Mouse (Mus musculus) megakaryocyte progenitor cell, adult 5-6 weeks (primary cell): Measurements from ENCODE around the gene Pdik1l. TPM values are rescaled to one million over a fixed set of nuclear protein-coding genes. Genes with fewer than 3 reads are reported as not detected.
"Not testable (repeated sequence)": the region's sequence is repeated elsewhere in the genome, so short reads cannot be mapped to it uniquely, and the experiment has no call there.

Source experiments
- ATAC-seq: replicated peaks from 2 replicates; pipeline ENCODE4 v1.8.0; 2016; ENCODE audit warnings: mild to moderate bottlenecking, moderate TSS enrichment, inconsistent platforms; ENCODE audit not compliant: poor library complexity
- total RNA-seq, 2 experiments: library from RNA; stranded (forward) in 1 of 2; stranded (reverse) in 1 of 2; fragments of 157-497, 149-512 nt in 1 of 2; fragments of 200-1000 nt in 1 of 2; gene quantifications; 2 replicates each; pipeline versions ENCODE4 v1.2.3 to v1.2.4; 2015 to 2017

Gene Pdik1l
- total RNA-seq, 2 experiments from 2014 or later: 25.9 to 34.0 TPM

GRCm38 (mm10) chr4:134299498-134299810, 11.8 kb upstream of the Pdik1l start:
- peak; percentile 37; the same call in 1 of the 2 replicates for ATAC-seq

- no peak for ATAC-seq
Observed at GRCm38 (mm10) chr4:134298626-134299497, 11.2 kb upstream of the Pdik1l start.

GRCm38 (mm10) chr4:134297369-134297768, 9.7 kb upstream of the Pdik1l start:
- ATAC-seq: no peak

- ATAC-seq: no peak
Observed at GRCm38 (mm10) chr4:134296523-134296922, 8.8 kb upstream of the Pdik1l start.

- ATAC-seq: not testable (repeated sequence)
Observed at GRCm38 (mm10) chr4:134296096-134296495, 8.4 kb upstream of the Pdik1l start.

GRCm38 (mm10) chr4:134293692-134294163, 6.0 kb upstream of the Pdik1l start:
- no peak for ATAC-seq

GRCm38 (mm10) chr4:134293061-134293691, 5.5 kb upstream of the Pdik1l start:
- ATAC-seq: no peak

- peak; percentile 56 for ATAC-seq
Observed at GRCm38 (mm10) chr4:134292067-134292466, 4.4 kb upstream of the Pdik1l start.

- ATAC-seq: peak; percentile 46
Observed at GRCm38 (mm10) chr4:134288397-134289256, 932 bp upstream of the Pdik1l start.

GRCm38 (mm10) chr4:134287168-134287564, 529 bp downstream of the Pdik1l start:
- ATAC-seq: peak; percentile 63

GRCm38 (mm10) chr4:134286226-134287167, 1.2 kb downstream of the Pdik1l start:
- no peak for ATAC-seq

- ATAC-seq: no peak
Observed at GRCm38 (mm10) chr4:134284942-134285341, 2.8 kb downstream of the Pdik1l start.

GRCm38 (mm10) chr4:134273417-134274345, 14.0 kb downstream of the Pdik1l start:
- ATAC-seq: peak; percentile 93

- ATAC-seq: 0 out of 2 replicates have a peak, but pooled peaks have one; percentile 5
Observed at GRCm38 (mm10) chr4:134272731-134273416, 14.8 kb downstream of the Pdik1l start.

- no peak for ATAC-seq
Observed at GRCm38 (mm10) chr4:134271979-134272378, 15.7 kb downstream of the Pdik1l start.

GRCm38 (mm10) chr4:134269622-134270021, 18.1 kb downstream of the Pdik1l start:
- ATAC-seq: not testable (repeated sequence)

GRCm38 (mm10) chr4:134268102-134268655, 19.5 kb downstream of the Pdik1l start:
- peak; percentile 37; the same call in 1 of the 2 replicates for ATAC-seq
